Mouse (Mus musculus) lung, adult 18-20 months (tissue): ENCODE measurements around the gene Acat2.
"Not testable (repeated sequence)": the region's sequence is repeated elsewhere in the genome, so short reads cannot be mapped to it uniquely, and the experiment has no call there.

Experiments
- DNase-seq, 2 experiments: peaks; one replicate each; pipeline ENCODE4 v3.0.0; 2022; ENCODE audit warnings: mixed read lengths in 2 of 2

The Acat2 gene

DNA sequence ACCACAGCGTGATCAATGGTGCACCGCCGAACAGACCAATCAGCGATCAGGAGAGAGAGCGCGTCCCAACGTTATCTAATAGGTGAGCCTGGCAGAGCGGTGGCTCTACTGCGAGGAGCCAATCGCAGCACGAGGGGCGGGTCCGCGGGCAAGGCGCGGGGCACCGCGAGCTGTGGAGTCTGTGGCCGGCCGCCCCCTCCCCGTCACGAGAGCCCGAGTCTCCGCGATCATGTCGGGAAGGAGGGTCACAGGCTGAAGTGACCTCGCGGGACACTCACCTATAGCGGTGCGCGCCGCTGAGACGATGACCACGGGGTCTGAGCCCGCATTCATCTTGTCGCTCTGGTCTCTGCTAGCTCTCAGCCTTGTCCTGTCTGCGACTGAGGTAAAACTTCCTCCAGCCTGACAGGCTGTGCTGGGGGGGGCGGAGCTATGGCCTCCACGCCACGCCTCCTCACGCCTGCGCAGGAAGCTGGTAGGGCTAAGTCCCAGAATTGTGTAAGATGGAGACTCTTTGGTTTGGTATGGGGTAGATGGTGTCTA lies at the start of gene Acat2:
Gene Acat2, minus strand, starts transcription at position 417 of the 543 bp plus-strand sequence.
- DNase-seq = peak; percentile 94 to 95

DNA sequence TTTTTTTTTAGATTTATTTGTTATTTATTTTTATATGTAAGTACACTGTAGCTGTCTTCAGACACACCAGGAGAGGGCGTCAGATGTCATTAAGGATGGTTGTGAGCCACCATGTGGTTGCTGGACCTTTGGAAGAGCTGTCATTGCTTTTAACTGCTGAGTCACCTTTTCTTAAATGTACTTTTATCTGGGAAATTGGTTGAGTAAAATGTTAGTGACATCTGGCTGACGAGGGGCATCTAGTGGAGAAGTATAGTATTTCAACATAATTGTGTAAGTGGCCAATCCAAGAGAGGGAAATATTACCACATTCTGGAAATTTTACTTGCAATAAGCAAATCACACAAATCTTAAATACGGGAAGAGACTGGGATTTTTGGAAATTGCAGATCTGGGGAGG lies 49.3 kb upstream of the Acat2 start:
- DNase-seq = peak; percentile 12 to 50

DNA sequence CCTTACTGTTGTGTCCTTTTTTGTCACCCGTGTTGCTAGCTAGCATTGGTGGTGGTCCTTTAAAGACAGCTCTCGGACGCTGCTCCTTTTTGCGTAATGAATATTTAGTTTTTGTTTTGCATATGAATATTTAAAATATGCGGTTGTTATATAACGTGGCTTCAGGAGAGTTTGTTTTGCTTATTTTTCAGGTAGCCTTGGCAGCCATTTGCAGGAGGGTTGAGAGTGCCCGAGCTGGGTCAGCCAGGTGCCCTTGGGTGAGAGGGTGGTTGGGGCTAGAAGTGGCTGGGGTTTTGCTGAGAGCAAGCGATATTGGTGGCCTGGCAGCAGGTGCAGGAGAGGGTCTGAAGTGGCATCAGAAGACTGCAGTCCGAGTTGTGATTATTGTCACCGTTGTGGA lies 48.0 kb upstream of the Acat2 start:
- peak; percentile 49 to 61 for DNase-seq

DNA sequence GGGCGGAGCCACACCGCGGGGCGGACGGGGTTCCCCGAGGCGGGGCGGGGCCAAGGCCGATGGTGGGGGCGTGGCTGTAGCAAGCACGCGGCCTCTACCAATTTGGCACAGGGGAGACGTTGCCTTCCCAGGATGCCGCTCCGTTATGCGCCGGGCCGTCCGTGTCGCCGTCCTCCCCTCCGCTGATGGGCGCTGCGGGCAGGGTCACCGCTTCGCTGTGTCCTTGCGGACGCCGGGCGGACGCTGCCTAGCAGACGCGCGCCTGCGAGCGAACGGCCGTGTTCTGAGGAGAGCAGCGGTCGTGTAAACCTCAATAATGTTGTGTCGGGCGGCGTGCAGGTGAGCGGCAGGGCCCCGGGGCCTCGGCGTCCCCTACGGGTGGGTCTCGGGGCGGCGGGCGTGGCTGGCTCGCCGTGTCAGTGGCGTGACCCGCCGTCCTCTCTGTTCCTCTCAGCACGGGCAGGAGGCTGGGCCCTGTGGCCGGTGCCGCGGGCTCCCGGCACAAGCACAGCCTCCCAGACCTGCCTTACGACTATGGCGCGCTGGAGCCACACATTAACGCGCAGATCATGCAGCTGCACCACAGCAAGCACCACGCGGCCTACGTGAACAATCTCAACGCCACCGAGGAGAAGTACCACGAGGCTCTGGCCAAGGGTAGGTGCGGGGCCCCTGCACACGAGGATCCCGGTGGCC lies 47.3 kb upstream of the Acat2 start:
- peak; percentile 99 for DNase-seq

DNA sequence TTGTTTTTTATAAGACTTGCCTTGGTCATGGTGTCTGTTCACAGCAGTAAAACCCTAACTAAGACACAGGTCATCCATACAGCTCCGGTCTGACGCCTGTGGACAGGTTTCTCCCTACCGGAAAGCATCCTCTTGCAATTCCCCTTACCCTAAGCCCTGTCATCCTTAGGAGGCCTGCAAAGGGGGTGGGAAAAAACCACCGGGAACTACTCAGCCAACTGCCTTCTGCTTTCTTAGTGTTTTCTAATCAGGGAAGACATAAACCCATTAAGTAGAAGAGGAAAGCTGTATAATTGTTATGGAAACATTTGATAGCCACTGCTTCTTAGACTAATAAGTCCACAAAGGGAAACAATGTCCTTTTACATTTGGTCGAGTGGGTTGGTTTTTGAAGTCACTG lies 46.4 kb upstream of the Acat2 start:
- no peak for DNase-seq

DNA sequence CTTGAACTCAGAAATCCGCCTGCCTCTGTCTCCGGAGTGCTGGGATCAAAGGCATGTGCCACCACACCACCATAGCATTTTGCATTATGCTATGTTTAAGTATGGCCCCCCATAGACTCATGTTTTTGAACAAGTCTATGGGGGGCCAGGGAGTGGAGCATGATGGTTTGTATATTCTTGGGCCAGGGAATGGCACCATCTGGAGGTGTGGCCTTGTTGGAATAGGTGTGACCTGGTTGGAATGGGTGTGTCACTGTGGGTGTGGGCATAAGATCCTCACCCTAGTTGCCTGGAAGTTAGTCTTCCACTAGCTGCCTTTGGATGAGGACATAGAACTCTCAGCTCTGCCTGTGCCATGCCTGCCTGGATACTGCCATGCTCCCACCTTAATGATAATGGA lies 46.0 kb upstream of the Acat2 start, which contains the start of gene Sod2:
Gene Sod2, plus strand, starts transcription at position 301 of the 400 bp plus-strand sequence.
- not testable (repeated sequence) for DNase-seq

DNA sequence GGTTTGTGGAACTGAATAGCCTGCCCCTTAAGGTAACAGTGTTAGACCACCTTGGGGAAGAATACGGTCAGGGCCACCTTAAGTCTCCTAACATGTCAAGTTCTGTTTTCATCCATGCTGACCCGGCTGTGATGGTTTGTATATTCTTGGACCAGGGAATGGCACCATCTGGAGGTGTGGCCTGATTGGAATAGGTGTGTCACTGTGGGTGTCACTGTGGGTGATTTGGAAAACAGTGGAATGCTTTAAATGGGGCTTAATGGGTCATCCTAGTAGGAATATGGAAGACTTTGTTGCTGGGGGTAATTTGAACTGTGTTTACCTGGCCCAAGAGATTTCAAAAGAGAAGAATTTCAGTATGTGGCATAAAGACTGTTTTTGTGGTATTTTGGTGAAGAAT lies 43.9 kb upstream of the Acat2 start:
- not testable (repeated sequence) for DNase-seq

DNA sequence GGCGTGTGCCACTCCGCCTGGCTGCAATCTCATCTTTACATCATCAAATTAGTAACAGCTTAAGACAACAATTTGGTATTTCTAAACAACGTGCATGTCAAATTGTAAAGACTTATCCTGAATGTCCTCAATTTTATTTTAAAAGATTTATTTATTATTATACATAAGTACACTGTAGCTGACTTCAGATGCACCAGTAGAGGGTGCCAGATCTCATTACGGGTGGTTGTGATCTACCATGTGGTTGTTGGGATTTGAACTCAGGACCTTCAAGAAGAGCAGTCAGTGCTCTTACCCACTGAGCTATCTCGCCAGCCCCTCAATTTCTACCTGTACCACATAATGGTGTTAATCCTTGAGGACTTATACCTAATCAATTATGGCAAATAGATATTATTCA lies 41.7 kb upstream of the Acat2 start:
- not testable (repeated sequence) for DNase-seq

DNA sequence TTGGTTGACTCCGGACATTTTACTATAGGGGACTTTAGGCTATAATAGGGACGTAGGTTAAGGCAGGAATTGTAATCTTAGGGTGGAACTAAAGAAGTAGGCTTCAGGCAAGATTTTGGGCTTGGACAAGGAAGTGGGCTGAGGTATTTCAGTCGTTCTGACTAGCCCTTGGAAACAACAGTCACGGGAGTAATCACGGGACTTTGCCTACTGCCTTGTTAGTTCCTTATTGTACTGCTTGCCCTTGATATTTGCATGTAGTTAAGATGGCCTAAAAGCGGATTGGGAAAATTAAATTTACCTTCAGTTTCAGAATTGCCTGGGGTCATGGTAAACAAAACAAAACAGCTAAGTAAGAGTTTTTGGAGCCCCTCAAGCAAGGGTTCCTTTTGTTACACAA lies 38.5 kb upstream of the Acat2 start:
- DNase-seq = no peak

DNA sequence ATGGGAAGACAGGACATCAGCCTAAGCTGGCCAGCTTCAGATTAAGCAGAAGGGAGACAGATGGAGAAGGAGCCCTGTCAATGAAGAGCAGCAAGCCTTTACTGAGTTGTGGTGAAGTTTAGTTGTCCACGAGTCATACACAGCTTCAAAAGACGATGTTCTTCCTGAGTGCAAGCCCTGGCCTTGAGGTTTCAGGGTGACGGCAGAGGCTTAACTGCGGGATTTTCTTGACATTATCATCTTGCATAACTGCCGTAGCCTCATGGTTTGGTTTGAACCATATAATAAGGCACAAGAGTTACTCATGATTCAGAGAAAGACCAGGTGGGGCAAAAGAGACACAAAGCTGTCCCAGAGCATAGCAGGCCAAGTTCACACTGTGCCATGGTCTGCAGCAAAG lies 37.3 kb upstream of the Acat2 start:
- DNase-seq = no peak

DNA sequence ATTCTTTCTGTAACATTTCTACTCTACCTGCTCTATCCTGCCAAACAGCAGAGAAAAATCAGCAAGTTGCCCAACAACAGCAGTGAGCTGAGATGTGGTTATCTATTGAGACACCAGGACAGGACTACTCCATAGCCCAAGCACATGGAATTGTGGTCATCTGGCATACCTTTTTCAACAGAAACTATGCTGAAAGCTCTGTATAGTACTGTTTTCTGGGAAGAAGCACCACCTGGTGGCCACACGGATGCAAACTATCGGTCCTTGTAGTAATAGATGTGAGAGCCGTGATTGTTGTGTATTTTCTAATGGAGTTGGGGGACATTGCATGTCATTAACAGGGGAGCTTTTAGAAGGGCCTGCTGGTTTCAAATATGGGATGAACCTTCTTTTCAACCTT lies 35.8 kb upstream of the Acat2 start:
- DNase-seq = peak; percentile 56 to 65

DNA sequence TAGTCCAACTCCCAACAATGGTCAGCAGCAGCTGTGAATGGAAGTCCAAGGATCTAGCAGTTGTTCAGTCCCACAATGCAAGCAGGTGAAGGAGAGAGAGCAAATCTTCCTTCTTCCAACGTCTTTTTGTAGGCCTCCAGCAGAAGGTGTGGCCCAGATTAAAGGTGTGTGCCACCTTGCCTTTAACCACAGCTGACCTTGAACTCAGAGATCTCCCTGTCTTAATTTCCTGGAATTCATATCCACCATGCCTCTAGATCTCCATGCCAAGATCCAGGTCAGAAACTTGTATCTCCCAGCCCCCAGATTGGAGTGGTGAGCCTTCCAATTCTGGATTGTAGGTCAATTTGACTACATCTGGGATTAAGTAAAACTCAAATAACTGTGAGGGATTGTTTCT lies 33.5 kb upstream of the Acat2 start, which contains the start of gene Wtap:
Gene Wtap, minus strand, starts transcription at position 101 of the 400 bp plus-strand sequence.
- DNase-seq = no peak

DNA sequence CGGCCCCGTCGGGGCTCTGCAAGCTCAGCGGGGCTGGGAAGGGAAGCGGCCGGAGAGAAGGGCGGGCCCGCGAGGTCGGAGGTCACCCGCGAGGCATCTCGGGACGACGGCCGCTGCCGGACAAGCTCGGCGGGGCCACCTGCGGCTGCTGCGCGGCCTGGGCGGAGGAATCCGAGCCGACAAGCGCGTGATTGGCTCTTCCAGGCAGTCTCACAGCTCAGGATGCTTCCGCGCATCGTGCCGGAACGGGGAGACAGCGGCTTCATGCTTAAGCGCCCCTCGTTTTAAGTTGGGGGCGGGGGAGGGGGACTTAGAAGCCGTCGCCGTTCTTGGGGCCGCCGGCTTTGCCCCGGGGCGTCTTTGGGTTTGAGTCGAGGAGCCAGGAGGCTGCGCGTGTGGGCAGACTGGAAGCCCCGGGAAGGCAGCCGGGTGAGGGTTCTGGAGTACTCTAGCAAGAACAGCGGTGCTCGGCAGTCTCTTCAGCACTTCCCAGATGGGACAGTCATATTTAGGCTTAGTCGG lies 32.0 kb upstream of the Acat2 start:
- peak; percentile 95 to 97 for DNase-seq

DNA sequence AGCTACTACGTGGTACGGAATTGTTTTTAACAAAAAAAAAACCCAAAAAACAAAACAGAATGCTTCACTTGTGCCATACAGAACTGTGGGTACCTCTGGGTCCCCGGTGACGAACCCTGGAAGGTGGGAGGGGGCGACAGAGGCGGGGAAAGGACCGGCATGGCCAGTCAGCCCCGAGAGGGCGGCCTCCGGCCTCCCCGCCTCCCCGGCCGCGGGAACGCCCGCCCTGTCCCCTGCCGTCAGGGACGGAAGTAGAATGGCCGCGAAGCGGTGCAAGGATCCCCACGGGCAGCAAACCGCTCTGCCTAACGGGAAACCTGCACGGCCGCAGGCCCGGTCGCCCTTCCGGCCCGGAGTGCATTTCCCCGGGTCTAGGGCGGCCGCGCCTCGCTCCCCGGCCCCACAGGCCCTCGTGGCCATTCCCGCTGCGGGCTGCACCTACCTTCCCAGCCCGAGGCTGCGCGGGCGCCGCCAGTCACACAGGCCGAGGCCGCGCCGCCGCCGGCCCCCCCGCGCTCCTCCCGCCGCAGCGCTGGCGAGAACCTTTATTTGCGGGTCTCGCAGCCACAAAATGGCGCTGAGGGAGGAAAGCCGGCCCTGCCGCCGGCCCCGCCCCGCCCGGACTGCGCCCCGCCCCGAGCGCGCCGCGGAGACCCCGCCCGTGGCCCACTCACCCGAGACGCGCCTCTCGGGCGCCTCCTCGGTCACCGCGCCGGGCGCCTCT lies 31.2 kb upstream of the Acat2 start:
- DNase-seq = peak; percentile 87 to 90

DNA sequence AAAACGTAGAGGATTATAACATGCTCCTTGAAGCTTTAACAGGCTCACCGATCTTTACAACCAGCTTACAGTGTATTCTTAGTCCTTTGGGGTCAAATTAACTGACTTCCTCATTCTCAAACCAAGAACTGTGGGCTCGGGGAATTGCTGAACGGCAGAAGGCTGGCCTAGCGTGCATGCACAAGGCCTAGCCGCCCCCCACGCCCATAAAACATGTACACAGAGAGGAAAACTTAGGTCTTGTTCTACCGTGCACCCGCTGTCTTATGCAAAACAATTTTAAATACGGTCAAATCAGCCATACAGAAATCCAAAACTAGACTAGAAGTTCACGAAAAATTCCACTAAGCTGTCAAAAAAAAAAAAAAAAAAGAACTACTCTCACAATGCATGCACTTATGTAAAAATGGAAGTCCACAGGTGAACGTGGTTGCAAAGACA lies 30.7 kb upstream of the Acat2 start:
- DNase-seq = peak; percentile 30 to 32

DNA sequence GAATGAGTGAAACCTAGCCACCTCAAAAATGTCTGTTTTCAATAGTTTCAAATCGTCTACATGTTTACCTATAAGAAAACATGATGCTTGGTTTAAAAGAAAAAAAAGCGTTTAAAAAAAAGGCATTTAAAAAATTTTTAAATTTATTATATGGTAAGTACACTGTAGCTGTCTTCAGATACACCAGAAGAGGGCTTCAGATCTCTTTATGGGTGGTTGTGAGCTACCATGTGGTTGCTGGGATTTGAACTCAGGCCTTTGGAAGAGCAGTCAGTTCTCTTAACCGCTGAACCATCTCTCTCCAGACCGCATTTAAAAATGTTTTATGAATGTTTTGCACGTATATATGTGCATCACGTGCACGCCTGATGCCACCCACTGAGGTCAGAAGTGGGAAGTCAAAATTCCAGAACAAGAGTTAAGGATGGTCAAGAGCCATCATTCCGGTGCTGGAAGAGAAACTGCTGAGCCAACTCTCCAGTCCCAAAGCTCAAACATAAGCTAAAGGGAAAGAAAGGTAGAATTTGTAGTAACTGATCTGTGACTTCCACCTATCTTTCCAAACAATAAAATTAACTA lies 30.1 kb upstream of the Acat2 start:
- DNase-seq = no peak

DNA sequence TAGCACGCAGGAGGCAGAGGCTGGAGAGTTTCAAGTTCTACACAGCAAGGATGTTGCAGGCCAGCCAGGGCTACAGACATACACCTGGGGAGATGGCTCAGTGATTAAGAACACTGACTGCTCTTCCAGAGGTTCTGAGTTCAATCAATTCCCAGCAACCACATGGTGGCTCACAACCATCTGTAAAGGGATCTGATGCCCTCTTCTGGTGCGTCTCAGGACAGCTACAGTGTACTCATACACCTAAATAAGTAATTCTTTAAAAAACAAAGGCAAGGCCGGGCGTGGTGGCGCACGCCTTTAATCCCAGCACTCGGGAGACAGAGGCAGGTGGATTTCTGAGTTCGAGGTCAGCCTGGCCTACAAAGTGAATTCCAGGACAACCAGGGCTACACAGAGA lies 27.5 kb upstream of the Acat2 start:
- DNase-seq = not testable (repeated sequence)

DNA sequence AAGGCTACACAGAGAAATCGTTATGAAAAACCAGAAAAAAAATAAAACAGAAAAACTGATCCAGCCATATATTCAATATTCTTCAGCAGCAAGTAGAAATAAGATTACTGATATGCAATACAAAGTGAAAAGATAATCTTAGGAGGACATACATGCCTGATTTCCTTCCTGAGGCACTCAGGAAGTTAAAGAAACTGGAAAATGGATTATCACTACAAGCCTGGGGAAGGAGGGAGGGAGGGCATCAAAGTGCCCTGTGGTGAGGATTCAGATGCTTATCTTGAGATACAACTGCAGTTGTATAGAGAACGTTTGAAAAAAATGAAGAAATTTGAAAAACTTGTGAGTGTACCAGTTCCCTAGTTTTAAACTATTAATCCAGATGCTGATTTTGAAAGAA lies 23.4 kb upstream of the Acat2 start:
- DNase-seq = no peak

DNA sequence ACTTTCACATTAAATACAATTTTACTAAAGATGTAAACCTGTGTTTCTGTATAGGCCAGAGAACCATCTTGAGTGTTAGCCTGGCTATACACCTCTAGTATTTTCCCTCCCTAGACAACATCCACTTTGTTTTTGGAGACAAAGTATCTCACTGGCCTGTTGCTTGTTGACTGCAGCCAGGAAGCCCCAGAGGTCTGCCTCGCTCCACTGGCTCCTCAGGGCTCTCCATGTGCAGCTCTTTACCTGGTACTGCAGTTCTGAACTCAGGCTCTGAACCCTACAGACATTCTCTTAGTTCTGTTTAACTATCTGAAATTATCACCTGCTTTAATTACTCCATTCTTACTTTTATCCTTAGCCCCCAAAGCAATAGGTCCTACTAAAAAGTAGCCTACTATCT lies 18.0 kb upstream of the Acat2 start:
- no peak for DNase-seq

DNA sequence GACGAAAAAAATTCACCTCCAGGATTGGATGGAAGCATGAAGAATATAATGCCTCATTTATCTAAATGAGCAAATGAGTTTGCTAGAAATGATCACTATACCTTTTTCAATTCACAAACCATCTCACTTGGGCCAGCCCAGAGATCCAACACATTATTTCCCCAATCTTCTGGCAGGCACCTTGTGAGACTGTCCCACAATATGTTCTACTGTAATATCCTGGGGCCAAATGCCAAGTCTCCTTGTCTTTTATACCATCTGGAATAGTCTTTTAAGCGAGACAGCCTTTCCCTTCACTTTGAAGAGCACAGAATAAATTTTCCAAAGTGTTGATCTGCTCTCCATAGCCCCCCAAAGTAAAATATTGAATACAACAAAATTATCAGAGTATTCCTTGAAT lies 13.3 kb upstream of the Acat2 start:
- no peak for DNase-seq

DNA sequence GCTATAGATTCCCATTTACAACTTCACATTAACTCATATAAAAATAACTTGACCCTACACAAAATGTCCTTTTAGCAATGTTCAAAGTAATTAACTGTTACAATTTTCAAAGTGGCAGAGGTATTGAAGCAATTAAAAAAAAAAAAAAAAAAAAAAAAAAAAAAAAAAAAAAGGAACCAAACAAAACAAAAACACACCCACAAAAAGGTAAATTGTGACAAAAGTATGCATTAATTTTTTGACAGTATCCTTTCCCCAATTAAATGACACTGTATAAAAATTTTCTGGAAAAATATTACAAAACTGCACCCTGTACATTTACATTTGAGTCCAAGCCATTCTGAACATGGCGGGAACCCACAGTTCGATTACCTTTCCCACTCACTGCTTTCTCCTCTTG lies 6.6 kb upstream of the Acat2 start:
- DNase-seq = no peak

DNA sequence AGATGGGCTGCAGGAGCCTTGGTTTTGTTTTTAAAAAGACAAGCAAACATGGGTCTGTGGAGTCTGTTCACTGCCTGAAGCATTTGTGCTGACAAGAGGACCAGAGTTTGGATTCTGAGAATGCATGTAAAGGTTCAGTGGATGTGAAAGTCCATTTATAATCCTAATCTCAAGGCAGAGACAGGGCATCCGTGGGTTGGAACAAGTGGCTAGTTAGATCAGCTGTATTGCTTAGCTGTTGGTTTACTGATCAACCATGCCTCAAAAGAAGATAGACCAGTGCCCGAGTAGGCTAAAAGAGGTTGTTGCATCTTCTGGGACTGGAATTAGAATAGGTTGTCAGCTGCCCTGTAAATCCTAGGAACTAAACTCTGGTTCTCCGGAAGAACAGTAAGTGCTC lies 2.9 kb upstream of the Acat2 start:
- DNase-seq = no peak

DNA sequence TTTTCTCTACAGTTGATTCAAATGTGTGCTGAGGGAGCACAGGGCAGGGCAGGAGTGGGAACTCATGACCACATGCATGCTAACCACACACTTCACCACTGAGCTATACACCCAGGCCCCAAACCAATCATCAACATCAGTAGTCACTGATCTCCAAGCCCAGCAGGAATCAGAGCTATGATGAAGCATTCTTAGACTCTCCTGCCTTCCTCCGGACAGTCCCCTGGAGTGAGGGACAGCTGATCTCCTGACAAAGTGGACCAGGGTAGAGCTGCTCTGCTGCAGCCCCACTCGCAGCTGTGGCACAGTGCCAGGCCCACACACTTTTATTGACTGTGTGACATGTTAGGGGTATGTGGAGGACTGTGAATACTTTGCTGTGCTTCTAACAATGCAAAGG lies 1.2 kb downstream of the Acat2 start:
- not testable (repeated sequence) for DNase-seq
